7 mouse cellular contexts compared by ENCODE assay signal in genomic region chr6:113495071-113495675, GRCm38 (mm10). TPM values are rescaled to one million over a fixed set of nuclear protein-coding genes. Genes with fewer than 3 reads are reported as not detected.
DNase-seq lines count a peak whose midpoint lies in the region; ATAC-seq and TF ChIP-seq lines count a peak whose summit lies in the region.

No protein-coding gene starts in this region.

- no peak for DNase-seq in layer of hippocampus, adult 2 months (ENCODE audit: low spot score in 2 of 2)
- no peak for DNase-seq in layer of hippocampus, adult 8-10 months (ENCODE audit: low spot score in 2 of 2)
- no peak for DNase-seq in embryonic facial prominence, embryonic 14.5 days (ENCODE audit: low spot score)
- no peak for DNase-seq in hindbrain, embryonic 14.5 days (ENCODE audit: low spot score)
- DNase-seq in midbrain, embryonic 14.5 days: no peak
- DNase-seq in frontal cortex, postnatal 36 days (ENCODE audit: low spot score in 2 of 2): no peak
- no peak for DNase-seq in embryo, embryonic 10.5 days (ENCODE audit: low spot score)

- 51% methylated on average over 20 of the region's 28 CpGs for WGBS in embryonic facial prominence, embryonic 14.5 days
- WGBS in hindbrain, embryonic 14.5 days: 54% methylated on average over 28 of the region's 28 CpGs
- WGBS in midbrain, embryonic 14.5 days: 58% methylated on average over 28 of the region's 28 CpGs

- H3K4me1 ChIP-seq in embryonic facial prominence, embryonic 14.5 days (ENCODE audit: control insufficient read depth, insufficient read depth, low read length): peaks cover 3% of the 10 kb centered on the region; the same call in 1 of the 2 replicates
- 0 out of 2 replicates have a peak, but pooled peaks cover 7% of the 10 kb centered on the region for H3K4me1 ChIP-seq in hindbrain, embryonic 14.5 days (replicated peaks; ENCODE audit: control insufficient read depth, insufficient read depth, low read length)
- no peaks in the 10 kb centered on the region for H3K4me1 ChIP-seq in midbrain, embryonic 14.5 days (ENCODE audit: control insufficient read depth, insufficient read depth, low read length)

- peak overlapping the region; percentile 74 for H3K4me2 ChIP-seq in embryonic facial prominence, embryonic 14.5 days (ENCODE audit: low read depth, low read length)
- H3K4me2 ChIP-seq in hindbrain, embryonic 14.5 days (replicated peaks): peak overlapping the region; percentile 55
- peak overlapping the region; percentile 55 for H3K4me2 ChIP-seq in midbrain, embryonic 14.5 days (ENCODE audit: low read length)

- peak overlapping the region; percentile 84 for H3K27ac ChIP-seq in layer of hippocampus, adult 2 months
- H3K27ac ChIP-seq in embryonic facial prominence, embryonic 14.5 days (replicated peaks; ENCODE audit: low read depth, low read length): no peak overlapping the region
- H3K27ac ChIP-seq in hindbrain, embryonic 14.5 days: no peak overlapping the region
- H3K27ac ChIP-seq in midbrain, embryonic 14.5 days (replicated peaks; ENCODE audit: low read depth, low read length): no peak overlapping the region

- H3K9ac ChIP-seq in embryonic facial prominence, embryonic 14.5 days (ENCODE audit: low read depth, low read length): peak overlapping the region; percentile 51
- H3K9ac ChIP-seq in hindbrain, embryonic 14.5 days: 0 out of 2 replicates have a peak overlapping the region, but pooled peaks have one; percentile 46
- no peak overlapping the region for H3K9ac ChIP-seq in midbrain, embryonic 14.5 days (replicated peaks; ENCODE audit: low read length)

- TF ChIP-seq CTCF in layer of hippocampus, adult 2 months (conservative IDR thresholded peaks at IDR 0.05): no peak

- peak overlapping the region; percentile 52 for H3K4me3 ChIP-seq in layer of hippocampus, adult 2 months
- H3K4me3 ChIP-seq in embryonic facial prominence, embryonic 14.5 days (ENCODE audit: low read depth, low read length): peak overlapping the region; percentile 47
- H3K4me3 ChIP-seq in hindbrain, embryonic 14.5 days (replicated peaks; ENCODE audit: low read length): peak overlapping the region; percentile 32
- peak overlapping the region; percentile 32; the same call in 1 of the 2 replicates for H3K4me3 ChIP-seq in midbrain, embryonic 14.5 days (replicated peaks; ENCODE audit: low read depth, low read length)

- peaks cover 12% of the 10 kb centered on the region for H3K27me3 ChIP-seq in embryonic facial prominence, embryonic 14.5 days (replicated peaks; ENCODE audit: control insufficient read depth, insufficient read depth, low read length)
- peaks cover 7% of the 10 kb centered on the region for H3K27me3 ChIP-seq in hindbrain, embryonic 14.5 days (ENCODE audit: control insufficient read depth, insufficient read depth, low read length)
- no peaks in the 10 kb centered on the region; the same call in 1 of the 2 replicates for H3K27me3 ChIP-seq in midbrain, embryonic 14.5 days (ENCODE audit: control insufficient read depth, insufficient read depth, low read length)

- H3K36me3 ChIP-seq in embryonic facial prominence, embryonic 14.5 days (ENCODE audit: control insufficient read depth, insufficient read depth, low read length): no peaks in the 10 kb centered on the region
- peaks cover 39% of the 10 kb centered on the region for H3K36me3 ChIP-seq in hindbrain, embryonic 14.5 days (replicated peaks; ENCODE audit: control insufficient read depth, insufficient read depth)
- peaks cover 31% of the 10 kb centered on the region for H3K36me3 ChIP-seq in midbrain, embryonic 14.5 days (ENCODE audit: control insufficient read depth, insufficient read depth, low read length)

- no peaks in the 10 kb centered on the region for H3K9me3 ChIP-seq in embryonic facial prominence, embryonic 14.5 days (ENCODE audit: control insufficient read depth, low read length)
- H3K9me3 ChIP-seq in hindbrain, embryonic 14.5 days (ENCODE audit: control insufficient read depth, low read length): no peaks in the 10 kb centered on the region
- H3K9me3 ChIP-seq in midbrain, embryonic 14.5 days (ENCODE audit: control insufficient read depth, low read length): no peaks in the 10 kb centered on the region

- ATAC-seq in embryonic facial prominence, embryonic 14.5 days (ENCODE audit: low read depth): no peak
- ATAC-seq in hindbrain, embryonic 14.5 days (ENCODE audit: low FRiP score): no peak
- ATAC-seq in midbrain, embryonic 14.5 days (ENCODE audit: low FRiP score, low TSS enrichment): no peak

RNA-seq across cellular contexts. Expression of gene Prrt3, which starts 6.6 kb away (rescaled TPM):
- 10 to 100 TPM; 53.9 to 59.1 TPM for total RNA-seq in layer of hippocampus, adult 2 months (2021)
- total RNA-seq in layer of hippocampus, adult 8-10 months (2022): 10 to 100 TPM; 45.3 to 51.3 (median 49.8) TPM
- polyA plus RNA-seq in embryonic facial prominence, embryonic 14.5 days (2014; fragmentation: Nextera tagmentation; extraction: Ambion mirVana): 1.7 and 1.9 TPM in 2 replicates
- polyA plus RNA-seq in hindbrain, embryonic 14.5 days (2014; fragmentation: Nextera tagmentation; extraction: Ambion mirVana): 10.5 and 10.7 TPM in 2 replicates
- polyA plus RNA-seq in midbrain, embryonic 14.5 days (2014; fragmentation: Nextera tagmentation; extraction: Ambion mirVana): 8.2 and 10.6 TPM in 2 replicates

RNA-seq across cellular contexts. Expression of gene Creld1, which starts 12.1 kb away (rescaled TPM):
- 100 to 1,000 TPM; 105 to 120 TPM for total RNA-seq in layer of hippocampus, adult 2 months (2021)
- 100 to 1,000 TPM in 2 of 4 experiments, 10 to 100 TPM in 2; 86.9 to 135 (median 104) TPM for total RNA-seq in layer of hippocampus, adult 8-10 months (2022)
- 24.8 and 25.3 TPM in 2 replicates for polyA plus RNA-seq in embryonic facial prominence, embryonic 14.5 days (2014; fragmentation: Nextera tagmentation; extraction: Ambion mirVana)
- 61.5 and 69.9 TPM in 2 replicates for polyA plus RNA-seq in hindbrain, embryonic 14.5 days (2014; fragmentation: Nextera tagmentation; extraction: Ambion mirVana)
- 49.7 and 51.1 TPM in 2 replicates for polyA plus RNA-seq in midbrain, embryonic 14.5 days (2014; fragmentation: Nextera tagmentation; extraction: Ambion mirVana)

RNA-seq across cellular contexts. Expression of gene Il17rc, which starts 23.9 kb away (rescaled TPM):
- total RNA-seq in layer of hippocampus, adult 2 months (2021): 1 to 10 TPM; 4.7 to 6.3 TPM
- 1 to 10 TPM; 3.8 to 6.1 (median 4.8) TPM for total RNA-seq in layer of hippocampus, adult 8-10 months (2022)
- 15.7 and 20.2 TPM in 2 replicates for polyA plus RNA-seq in embryonic facial prominence, embryonic 14.5 days (2014; fragmentation: Nextera tagmentation; extraction: Ambion mirVana)
- 2.4 and 3.0 TPM in 2 replicates for polyA plus RNA-seq in hindbrain, embryonic 14.5 days (2014; fragmentation: Nextera tagmentation; extraction: Ambion mirVana)
- polyA plus RNA-seq in midbrain, embryonic 14.5 days (2014; fragmentation: Nextera tagmentation; extraction: Ambion mirVana): 0.77 and 0.93 TPM in 2 replicates

RNA-seq across cellular contexts. Expression of gene Emc3, which starts 36.3 kb away (rescaled TPM):
- total RNA-seq in layer of hippocampus, adult 2 months (2021): 10 to 100 TPM; 73.4 to 76.3 TPM
- total RNA-seq in layer of hippocampus, adult 8-10 months (2022): 10 to 100 TPM; 62.1 to 75.3 (median 71.4) TPM
- polyA plus RNA-seq in embryonic facial prominence, embryonic 14.5 days (2014; fragmentation: Nextera tagmentation; extraction: Ambion mirVana): 96.7 and 103 TPM in 2 replicates
- polyA plus RNA-seq in hindbrain, embryonic 14.5 days (2014; fragmentation: Nextera tagmentation; extraction: Ambion mirVana): 107 and 119 TPM in 2 replicates
- polyA plus RNA-seq in midbrain, embryonic 14.5 days (2014; fragmentation: Nextera tagmentation; extraction: Ambion mirVana): 91.9 and 100 TPM in 2 replicates

RNA-seq across cellular contexts. Expression of gene Fancd2, which starts 36.3 kb away (rescaled TPM):
- 1 to 10 TPM; 2.4 to 3.8 TPM for total RNA-seq in layer of hippocampus, adult 2 months (2021)
- 1 to 10 TPM; 2.0 to 2.5 (median 2.3) TPM for total RNA-seq in layer of hippocampus, adult 8-10 months (2022)
- 7.5 and 7.8 TPM in 2 replicates for polyA plus RNA-seq in embryonic facial prominence, embryonic 14.5 days (2014; fragmentation: Nextera tagmentation; extraction: Ambion mirVana)
- 2.1 and 2.5 TPM in 2 replicates for polyA plus RNA-seq in hindbrain, embryonic 14.5 days (2014; fragmentation: Nextera tagmentation; extraction: Ambion mirVana)
- polyA plus RNA-seq in midbrain, embryonic 14.5 days (2014; fragmentation: Nextera tagmentation; extraction: Ambion mirVana): 2.1 and 3.7 TPM in 2 replicates
